Mouse (Mus musculus): ENCODE data around the gene Zfp524. TPM values are rescaled to one million over a fixed set of nuclear protein-coding genes. Genes with fewer than 3 reads are reported as not detected.

Gene Zfp524
- total RNA-seq, 2 experiments from 2014 or later: 6.0 to 6.4 TPM

DNA sequence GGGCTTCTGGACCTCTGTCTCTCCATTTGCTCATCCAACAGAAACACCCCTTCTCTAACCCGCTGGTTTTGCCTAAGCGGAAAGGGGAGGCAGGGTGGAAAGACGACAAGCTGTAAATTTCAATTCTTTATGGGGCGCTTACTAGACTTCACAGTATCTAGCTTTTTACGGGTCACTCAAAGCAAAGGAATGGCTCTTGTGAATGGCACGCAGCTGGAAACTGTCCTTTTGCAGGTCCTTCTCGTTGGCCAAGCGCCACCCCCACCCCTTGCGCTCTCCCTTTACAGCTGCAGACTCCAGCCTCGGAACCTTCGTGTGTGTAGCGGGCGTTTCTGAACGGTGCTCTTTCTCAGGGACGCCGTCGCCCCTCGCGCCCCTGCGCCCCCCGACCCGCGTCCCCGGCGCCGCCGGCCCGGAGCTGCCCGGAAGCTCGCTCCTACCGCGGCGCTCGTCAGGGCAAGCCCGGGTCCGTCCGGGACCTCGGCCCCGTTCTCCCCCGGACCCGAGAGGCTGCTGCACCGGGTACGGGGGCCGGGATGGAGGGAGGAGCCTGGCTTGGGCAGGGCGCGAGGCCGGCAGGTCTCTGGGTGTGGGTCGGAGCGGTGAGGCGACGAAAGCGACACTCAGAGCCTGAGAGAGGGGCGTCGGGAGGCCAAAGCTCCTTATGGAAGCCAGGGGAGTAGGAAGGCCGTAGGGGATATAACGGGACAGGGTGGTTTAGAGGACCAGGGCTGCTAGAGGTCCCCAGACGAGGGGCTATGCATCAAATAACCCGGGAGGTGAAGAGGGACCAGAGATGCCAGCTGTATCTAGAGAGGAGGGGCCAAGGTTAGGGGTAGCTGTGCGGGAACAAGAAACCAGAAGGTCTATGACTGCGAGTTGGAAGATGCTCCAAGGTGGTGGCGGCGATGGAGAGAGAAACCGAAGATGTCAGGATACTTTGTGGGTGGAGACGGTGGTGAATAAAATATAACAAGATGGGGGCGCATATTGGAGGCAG lies 37.3 kb downstream of the Zfp524 start, which contains the start of gene Zfp580:
Gene Zfp580 (plus strand): TSS at position 346 of the 1,000 bp plus-strand sequence.
- peak; percentile 85 for DNase-seq

GRCm38 (mm10) chr7:5052438-5052837 lies 38.2 kb downstream of the Zfp524 start:
- no peak for DNase-seq

- no peak for DNase-seq
These were observed 38.7 kb downstream of the Zfp524 start for GRCm38 (mm10) chr7:5052931-5053343.

DNA sequence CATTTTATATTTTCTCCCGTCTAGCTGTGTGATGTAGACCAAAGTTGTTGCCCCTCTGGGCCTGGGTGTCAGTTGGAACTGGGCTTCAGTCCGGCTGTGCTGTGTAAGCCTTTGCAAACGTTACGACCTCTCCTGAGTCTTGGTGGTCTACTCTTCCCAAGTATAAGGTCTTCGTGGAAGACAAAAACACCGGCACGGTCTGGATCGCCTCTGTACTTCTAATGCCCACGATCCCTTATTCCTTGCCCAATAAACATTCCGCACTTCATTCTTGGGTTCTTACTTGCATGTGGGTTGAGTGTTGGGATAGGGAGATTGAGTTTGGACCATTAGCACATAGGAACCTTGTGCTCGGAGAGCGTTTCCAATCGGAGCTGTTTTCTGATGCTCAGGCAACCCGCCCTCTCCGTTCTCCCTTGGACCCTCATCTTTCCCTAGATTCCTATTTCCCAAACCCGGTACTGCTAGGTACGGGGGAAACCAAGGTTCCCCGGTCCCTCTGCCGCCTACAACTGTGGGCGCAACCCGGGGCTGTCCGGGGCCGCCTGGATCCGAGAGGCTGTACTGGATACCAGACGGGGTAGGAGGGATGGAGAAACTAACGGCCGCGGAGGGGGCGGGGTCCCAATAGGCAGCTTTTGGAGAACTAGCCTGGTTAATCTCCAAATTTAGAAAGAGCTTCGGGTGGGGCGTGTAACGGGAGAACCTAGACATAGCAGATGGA lies 39.4 kb downstream of the Zfp524 start:
- no peak for DNase-seq

DNA sequence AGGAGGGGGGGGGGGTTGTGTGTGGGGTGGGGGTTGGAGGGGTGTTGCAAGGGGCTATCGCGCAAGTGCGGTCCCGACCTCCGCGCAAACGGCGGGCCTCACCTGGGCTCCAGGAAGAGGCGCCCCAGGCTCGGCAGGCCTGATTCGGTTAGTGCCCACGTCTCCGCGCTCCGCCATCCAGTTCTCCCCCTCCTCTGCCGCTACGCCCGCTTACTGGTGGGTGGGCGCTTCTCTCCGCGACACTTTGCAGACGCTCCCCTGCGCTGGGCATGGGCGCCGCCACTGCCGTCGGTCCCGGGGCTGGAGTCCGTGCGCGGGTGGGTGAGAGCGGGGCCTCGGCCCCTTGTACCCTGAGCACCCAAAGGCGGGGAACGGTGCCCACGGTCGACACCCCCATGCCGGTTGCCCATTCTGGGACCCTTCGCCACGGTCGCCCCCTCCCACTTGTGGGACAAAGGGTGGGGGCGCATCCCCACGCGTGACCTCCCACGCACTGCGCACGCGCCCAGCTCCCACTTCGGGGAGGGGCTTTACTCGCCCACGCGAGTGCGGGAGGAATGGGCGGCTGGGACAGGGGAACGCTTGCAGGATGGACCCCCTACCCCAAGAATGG lies 42.5 kb downstream of the Zfp524 start:
- DNase-seq: no peak

DNA sequence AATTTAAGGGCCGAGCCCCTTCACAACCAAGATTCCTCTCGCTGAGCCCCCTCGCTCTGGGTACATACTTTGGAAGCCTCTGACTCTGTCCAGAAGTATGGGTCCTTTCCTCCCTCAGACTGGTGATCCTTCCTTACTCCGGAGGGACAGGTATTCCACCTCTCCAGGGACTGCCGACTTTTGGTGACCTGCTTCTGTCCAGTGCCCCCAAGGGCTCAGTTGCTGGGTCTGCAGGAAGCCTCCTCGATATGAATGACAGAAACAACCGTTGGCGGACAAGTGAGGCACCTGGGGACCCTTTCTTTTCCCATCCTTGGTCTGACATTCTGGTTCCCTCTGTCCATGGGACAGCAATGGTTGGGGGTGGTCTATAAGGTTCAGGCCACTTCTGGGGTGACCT lies 43.2 kb downstream of the Zfp524 start:
- no peak for DNase-seq

GRCm38 (mm10) chr7:5057804-5058203 lies 43.6 kb downstream of the Zfp524 start:
- no peak for DNase-seq

DNA sequence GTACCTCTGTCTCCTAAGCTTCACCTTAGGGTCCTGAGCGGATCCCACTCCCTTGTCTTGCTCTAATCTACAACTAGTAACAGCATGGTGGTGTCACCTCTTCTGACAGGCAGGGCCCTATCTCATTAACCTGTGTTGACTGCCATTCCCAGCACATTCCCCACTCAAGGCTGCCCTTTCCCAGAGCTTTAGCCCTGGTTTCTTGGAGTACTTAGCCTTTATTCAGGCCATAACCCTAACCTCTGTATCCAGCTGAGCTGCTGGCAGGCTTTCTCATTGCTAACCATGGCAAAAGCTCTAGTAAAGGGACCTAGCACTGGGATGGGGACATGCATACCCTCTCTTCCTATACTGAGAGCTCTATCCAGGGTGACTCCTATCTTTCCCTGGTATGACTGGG lies 44.4 kb downstream of the Zfp524 start:
- DNase-seq: no peak

- DNase-seq: no peak
These were observed 45.2 kb downstream of the Zfp524 start for GRCm38 (mm10) chr7:5059421-5059820.

- peak; percentile 83 for DNase-seq
These were observed 46.1 kb downstream of the Zfp524 start for GRCm38 (mm10) chr7:5060239-5060731.

- peak; percentile 99 for DNase-seq
These were observed 46.9 kb downstream of the Zfp524 start for GRCm38 (mm10) chr7:5060944-5061773.

- DNase-seq: peak; percentile 96
These were observed 47.7 kb downstream of the Zfp524 start, which contains the start of gene U2af2 for GRCm38 (mm10) chr7:5061774-5062359. TSS of gene U2af2 (plus strand) at chr7:5062143.

DNA sequence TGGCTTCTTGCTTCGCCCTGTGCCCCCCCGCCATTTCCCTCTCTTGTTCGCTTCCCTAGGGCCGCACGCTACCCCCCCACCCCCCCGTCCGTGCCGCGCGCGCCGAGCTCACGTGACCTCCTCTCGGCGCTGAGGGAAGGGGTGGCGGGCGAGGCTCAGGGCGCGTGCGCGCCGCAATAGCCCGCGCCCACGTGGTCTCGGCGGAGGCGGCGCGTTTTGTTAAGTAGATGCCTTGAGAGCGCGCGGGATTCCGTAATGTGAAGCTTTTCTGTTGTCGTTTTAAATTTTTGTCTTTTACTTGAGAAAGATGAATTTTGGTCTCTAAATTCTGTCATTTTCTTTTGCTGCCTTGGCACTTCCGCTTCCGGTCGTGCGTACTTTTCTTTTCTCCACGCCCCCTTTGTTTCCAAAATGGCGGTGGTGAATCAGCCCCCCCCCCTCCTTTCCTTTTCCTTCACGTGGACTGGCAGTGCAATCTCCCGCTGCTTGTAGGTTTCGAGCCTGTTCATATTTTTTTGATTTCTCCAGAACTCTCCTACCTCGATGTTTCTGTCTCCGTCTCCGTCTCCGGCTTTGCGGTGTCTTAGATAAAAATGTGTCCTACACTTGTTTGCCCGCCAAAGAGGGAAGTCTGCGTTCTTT lies 48.3 kb downstream of the Zfp524 start:
- DNase-seq: peak; percentile 73

DNA sequence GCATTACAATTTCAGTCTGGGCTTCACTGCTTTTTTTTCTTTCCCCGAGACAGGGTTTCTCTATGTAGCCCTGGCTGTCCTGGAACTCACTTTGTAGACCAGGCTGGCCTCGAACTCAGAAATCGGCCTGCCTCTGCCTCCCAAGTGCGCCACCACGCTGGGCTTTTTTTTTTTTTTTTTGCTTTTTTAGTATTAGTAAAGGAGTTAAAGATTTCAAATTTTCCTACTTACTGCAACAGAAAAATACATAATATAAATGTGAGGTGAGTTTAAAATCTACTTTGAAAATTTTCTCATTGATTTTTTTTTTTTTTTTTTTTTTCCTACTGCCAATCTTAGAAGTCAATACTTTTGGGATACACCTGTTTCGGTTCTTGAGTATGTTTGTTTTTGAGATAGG lies 50.7 kb downstream of the Zfp524 start:
- no peak for DNase-seq

Other genes starting within 250 kb of the Zfp524 start
- not detected for gene Fam71e2, start 243.1 kb upstream of the Zfp524 start, total RNA-seq (2021)
- gene Il11, start 231.6 kb upstream of the Zfp524 start, total RNA-seq (2021): under 1 TPM in 1 of 2 experiments, not detected in 1; 0.23 TPM
- not detected for gene Tmem190, start 231.5 kb upstream of the Zfp524 start, total RNA-seq (2021)
- gene Tmem238, start 224.8 kb upstream of the Zfp524 start, total RNA-seq (2021): 1 to 10 TPM; 2.7 to 5.1 TPM
- 100 to 1,000 TPM; 726 to 732 TPM for gene Rpl28, start 221.5 kb upstream of the Zfp524 start, total RNA-seq (2021)
- gene Ube2s, start 201.8 kb upstream of the Zfp524 start, total RNA-seq (2021): 100 to 1,000 TPM; 281 to 285 TPM
- under 1 TPM in 1 of 2 experiments, not detected in 1; 0.20 TPM for gene Shisa7, start 169.7 kb upstream of the Zfp524 start, total RNA-seq (2021)
- gene Isoc2b, start 144.2 kb upstream of the Zfp524 start, total RNA-seq (2021): 1 to 10 TPM; 1.6 to 2.3 TPM
- gene Isoc2a, start 137.3 kb upstream of the Zfp524 start, total RNA-seq (2021): 10 to 100 TPM; 14.7 to 15.5 TPM
- not detected for gene Gm36210, start 107.9 kb upstream of the Zfp524 start, total RNA-seq (2021)
- 10 to 100 TPM; 14.7 to 16.7 TPM for gene Zfp628, start 99.2 kb upstream of the Zfp524 start, total RNA-seq (2021)
- gene Nat14, start 92.4 kb upstream of the Zfp524 start, total RNA-seq (2021): 1 to 10 TPM; 3.9 to 6.2 TPM
- gene Ssc5d, start 88.6 kb upstream of the Zfp524 start, total RNA-seq (2021): 10 to 100 TPM in 1 of 2 experiments, 1 to 10 TPM in 1; 8.7 to 11.1 TPM
- 10 to 100 TPM; 10.6 TPM for gene Sbk2, start 50.0 kb upstream of the Zfp524 start, total RNA-seq (2021)
- gene Sbk3, start 43.2 kb upstream of the Zfp524 start, total RNA-seq (2021): 10 to 100 TPM; 21.0 to 24.3 TPM
- 10 to 100 TPM; 28.4 to 38.0 TPM for gene Zfp579, start 18.3 kb upstream of the Zfp524 start, total RNA-seq (2021)
- 10 to 100 TPM; 26.4 to 26.9 TPM for gene Fiz1, start 282 bp downstream of the Zfp524 start, total RNA-seq (2021)
- not detected for gene Gm44973, start 1.1 kb downstream of the Zfp524 start, total RNA-seq (2021)
- gene Zfp865, start 6.0 kb downstream of the Zfp524 start, total RNA-seq (2021): 10 to 100 TPM; 26.0 to 26.6 TPM
- under 1 TPM in 1 of 2 experiments, not detected in 1; 0.61 TPM for gene Ccdc106, start 6.1 kb downstream of the Zfp524 start, total RNA-seq (2021)
- under 1 TPM in 1 of 2 experiments, not detected in 1; 0.57 TPM for gene 4632433K11Rik, start 19.7 kb downstream of the Zfp524 start, total RNA-seq (2021)
- gene Zfp784, start 24.0 kb downstream of the Zfp524 start, total RNA-seq (2021): 1 to 10 TPM; 5.4 to 6.0 TPM
- 10 to 100 TPM; 12.2 to 13.2 TPM for gene Zfp580, start 37.1 kb downstream of the Zfp524 start, total RNA-seq (2021)
- 100 to 1,000 TPM; 136 to 145 TPM for gene U2af2, start 47.7 kb downstream of the Zfp524 start, total RNA-seq (2021)
- 100 to 1,000 TPM; 171 to 183 TPM for gene Epn1, start 65.8 kb downstream of the Zfp524 start, total RNA-seq (2021)
- not detected for gene Rfpl4, start 102.5 kb downstream of the Zfp524 start, total RNA-seq (2021)
- gene Rasl2-9, start 111.5 kb downstream of the Zfp524 start, total RNA-seq (2021): 1 to 10 TPM; 2.6 to 4.5 TPM
- not detected for gene Vmn1r55, start 135.3 kb downstream of the Zfp524 start, total RNA-seq (2021)
- not detected for gene Vmn1r56, start 182.3 kb downstream of the Zfp524 start, total RNA-seq (2021)
- gene Vmn1r57, start 204.1 kb downstream of the Zfp524 start, total RNA-seq (2021): not detected